Mouse (Mus musculus) CD8-positive naive resting alpha-beta T cell, adult 2 months (primary cell): ENCODE data around the gene Canx.
A peak's percentile ranks its signal among the peaks of the same experiment; 100 is the strongest.

Source experiments
- DNase-seq, 2 experiments: peaks; one replicate each; pipeline ENCODE4 v3.0.0; 2022; ENCODE audit warnings: low read depth in 2 of 2, low spot score in 2 of 2

Canx gene

GRCm38 (mm10) chr11:50277706-50278105, 47.8 kb downstream of the Canx start:
- DNase-seq, result no peak

- DNase-seq, result no peak
These were observed 48.4 kb downstream of the Canx start for GRCm38 (mm10) chr11:50277025-50277424.

GRCm38 (mm10) chr11:50275568-50276151, 49.8 kb downstream of the Canx start:
- no peak for DNase-seq

- DNase-seq, result no peak
These were observed 50.4 kb downstream of the Canx start for GRCm38 (mm10) chr11:50275077-50275476.

GRCm38 (mm10) chr11:50272819-50273218, 52.7 kb downstream of the Canx start:
- DNase-seq, result no peak

- no peak for DNase-seq
These were observed 55.6 kb downstream of the Canx start for GRCm38 (mm10) chr11:50269885-50270284.

GRCm38 (mm10) chr11:50269163-50269562, 56.3 kb downstream of the Canx start:
- peak in 1 of 2 experiments; percentile 33 for DNase-seq

- DNase-seq, result no peak
These were observed 58.5 kb downstream of the Canx start for GRCm38 (mm10) chr11:50266997-50267396.

GRCm38 (mm10) chr11:50265931-50266330, 59.5 kb downstream of the Canx start:
- DNase-seq, result no peak

GRCm38 (mm10) chr11:50263198-50263597, 62.3 kb downstream of the Canx start:
- DNase-seq, result no peak

- DNase-seq, result no peak
These were observed 63.5 kb downstream of the Canx start for GRCm38 (mm10) chr11:50262020-50262419.

- no peak for DNase-seq
These were observed 67.2 kb downstream of the Canx start for GRCm38 (mm10) chr11:50258310-50258709.

GRCm38 (mm10) chr11:50256615-50257014, 68.9 kb downstream of the Canx start:
- no peak for DNase-seq

GRCm38 (mm10) chr11:50254010-50254580, 71.4 kb downstream of the Canx start:
- DNase-seq, result no peak

GRCm38 (mm10) chr11:50253393-50253792, 72.1 kb downstream of the Canx start:
- no peak for DNase-seq

GRCm38 (mm10) chr11:50252684-50253265, 72.7 kb downstream of the Canx start:
- no peak for DNase-seq

- DNase-seq, result no peak
These were observed 73.3 kb downstream of the Canx start for GRCm38 (mm10) chr11:50252166-50252565.

GRCm38 (mm10) chr11:50248473-50249171, 76.9 kb downstream of the Canx start:
- no peak for DNase-seq

GRCm38 (mm10) chr11:50245269-50245668, 80.2 kb downstream of the Canx start:
- no peak for DNase-seq
